Mouse (Mus musculus): ENCODE measurements around the gene Krt9.

Krt9 gene

GRCm38 (mm10) chr11:100155497-100156255 is 37.4 kb downstream of the Krt9 start:
- DNase-seq (ENCODE audit: extremely low read depth, insufficient read length, low spot score) = no peak

GRCm38 (mm10) chr11:100148615-100149330 is 44.3 kb downstream of the Krt9 start, which contains the start of gene Krt19:
Gene Krt19 (minus strand): TSS chr11:100148665.
- no peak for DNase-seq (ENCODE audit: extremely low read depth, insufficient read length, low spot score)

- peak; percentile 55 for DNase-seq (ENCODE audit: extremely low read depth, insufficient read length, low spot score)
Measured at GRCm38 (mm10) chr11:100147566-100148353, 45.3 kb downstream of the Krt9 start.

GRCm38 (mm10) chr11:100145858-100146560 is 47.0 kb downstream of the Krt9 start:
- no peak for DNase-seq (ENCODE audit: extremely low read depth, insufficient read length, low spot score)

- DNase-seq (ENCODE audit: extremely low read depth, insufficient read length, low spot score) = no peak
Measured at GRCm38 (mm10) chr11:100145104-100145503, 47.9 kb downstream of the Krt9 start.

- no peak for DNase-seq (ENCODE audit: extremely low read depth, insufficient read length, low spot score)
Measured at GRCm38 (mm10) chr11:100140966-100141365, 52.1 kb downstream of the Krt9 start.

- DNase-seq (ENCODE audit: extremely low read depth, insufficient read length, low spot score) = no peak
Measured at GRCm38 (mm10) chr11:100139391-100139790, 53.7 kb downstream of the Krt9 start.

GRCm38 (mm10) chr11:100138809-100139208 is 54.2 kb downstream of the Krt9 start:
- no peak for DNase-seq (ENCODE audit: extremely low read depth, insufficient read length, low spot score)

GRCm38 (mm10) chr11:100137693-100138092 is 55.4 kb downstream of the Krt9 start:
- no peak for DNase-seq (ENCODE audit: extremely low read depth, insufficient read length, low spot score)

All from 3134 (cell line).